Mouse (Mus musculus): ENCODE measurements around the gene Rragd.
"Not testable (repeated sequence)": the region's sequence is repeated elsewhere in the genome, so short reads cannot be mapped to it uniquely, and the experiment has no call there.

Gene Rragd

GRCm38 (mm10) chr4:32985684-32986083 lies 2.8 kb downstream of the Rragd start:
- DNase-seq: no peak

- DNase-seq: no peak
Measured at GRCm38 (mm10) chr4:32987006-32987405, 4.2 kb downstream of the Rragd start.

GRCm38 (mm10) chr4:32989346-32989745 lies 6.5 kb downstream of the Rragd start:
- DNase-seq: no peak

- DNase-seq: no peak
Measured at GRCm38 (mm10) chr4:32994168-32994567, 11.3 kb downstream of the Rragd start.

- DNase-seq: no peak
Measured at GRCm38 (mm10) chr4:32996083-32996482, 13.2 kb downstream of the Rragd start.

GRCm38 (mm10) chr4:32997571-32997970 lies 14.7 kb downstream of the Rragd start:
- no peak for DNase-seq

- DNase-seq: peak; percentile 16 to 47
Measured at GRCm38 (mm10) chr4:32998996-32999395, 16.2 kb downstream of the Rragd start.

- DNase-seq: no peak
Measured at GRCm38 (mm10) chr4:33002081-33002480, 19.2 kb downstream of the Rragd start.

GRCm38 (mm10) chr4:33005595-33006470 lies 23.0 kb downstream of the Rragd start:
- not testable (repeated sequence) for DNase-seq

GRCm38 (mm10) chr4:33006844-33007243 lies 24.0 kb downstream of the Rragd start:
- no peak for DNase-seq

- DNase-seq: peak in 1 of 2 experiments; percentile 48
Measured at GRCm38 (mm10) chr4:33007443-33008217, 24.8 kb downstream of the Rragd start.

- no peak for DNase-seq
Measured at GRCm38 (mm10) chr4:33010078-33010477, 27.2 kb downstream of the Rragd start.

GRCm38 (mm10) chr4:33012484-33012883 lies 29.6 kb downstream of the Rragd start:
- no peak for DNase-seq

- DNase-seq: peak; percentile 88 to 96
Measured at GRCm38 (mm10) chr4:33018361-33018999, 35.6 kb downstream of the Rragd start.

- no peak for DNase-seq
Measured at GRCm38 (mm10) chr4:33024420-33024819, 41.6 kb downstream of the Rragd start.

- DNase-seq: no peak
Measured at GRCm38 (mm10) chr4:33029104-33029503, 46.3 kb downstream of the Rragd start.

GRCm38 (mm10) chr4:33030264-33031194 lies 47.7 kb downstream of the Rragd start:
- peak in 1 of 2 experiments; percentile 9 for DNase-seq

GRCm38 (mm10) chr4:33031195-33031960 lies 48.5 kb downstream of the Rragd start, which contains the start of gene Ube2j1:
Ube2j1 (plus strand) TSS chr4:33031416.
- peak; percentile 84 to 96 for DNase-seq

- no peak for DNase-seq
Measured at GRCm38 (mm10) chr4:33032045-33032444, 49.2 kb downstream of the Rragd start.

GRCm38 (mm10) chr4:33033515-33033914 lies 50.7 kb downstream of the Rragd start:
- no peak for DNase-seq

GRCm38 (mm10) chr4:33039826-33040225 lies 57.0 kb downstream of the Rragd start:
- no peak for DNase-seq
